Mouse (Mus musculus): ENCODE measurements around the gene Amz1.

Amz1 gene

DNA sequence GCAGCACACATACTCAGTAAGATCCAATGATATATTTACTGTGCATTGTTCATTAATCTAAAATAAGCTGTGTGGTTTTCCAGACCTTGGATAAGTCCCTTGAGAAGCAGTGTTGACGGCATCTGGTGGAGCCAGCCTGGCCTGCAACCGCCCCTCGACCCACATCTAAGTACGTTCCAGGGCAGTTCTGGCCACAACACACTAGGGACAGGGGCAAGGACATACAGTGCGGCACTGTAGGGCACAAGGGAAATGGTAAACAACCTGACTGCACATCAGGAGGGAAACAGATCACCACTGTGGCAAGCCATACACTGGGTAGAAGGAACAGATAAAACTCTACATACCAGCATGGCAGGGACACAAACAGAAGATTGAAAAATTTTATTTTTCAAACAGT is 77.9 kb downstream of the Amz1 start:
- no peak for DNase-seq (ENCODE audit: inconsistent ontology term)

DNA sequence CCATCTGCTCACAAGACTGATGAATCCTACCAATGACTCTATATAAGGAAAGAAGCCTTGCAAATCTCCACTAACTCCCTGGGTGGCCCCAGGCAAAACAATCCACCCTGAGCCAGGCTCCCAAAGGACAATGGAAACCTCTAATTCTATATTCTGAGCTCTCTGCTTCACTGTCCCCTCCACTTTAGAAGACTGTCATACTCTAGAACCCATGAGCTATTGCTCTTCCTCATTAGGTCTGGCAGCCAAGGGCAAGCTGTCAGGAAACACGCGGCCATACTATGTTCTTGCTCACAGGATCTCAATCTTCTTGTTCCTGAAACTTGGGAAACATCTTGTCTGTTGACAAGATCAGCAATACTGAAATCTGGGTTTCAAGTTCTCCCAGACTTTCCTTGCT is 82.3 kb downstream of the Amz1 start:
- DNase-seq (ENCODE audit: inconsistent ontology term) = no peak

DNA sequence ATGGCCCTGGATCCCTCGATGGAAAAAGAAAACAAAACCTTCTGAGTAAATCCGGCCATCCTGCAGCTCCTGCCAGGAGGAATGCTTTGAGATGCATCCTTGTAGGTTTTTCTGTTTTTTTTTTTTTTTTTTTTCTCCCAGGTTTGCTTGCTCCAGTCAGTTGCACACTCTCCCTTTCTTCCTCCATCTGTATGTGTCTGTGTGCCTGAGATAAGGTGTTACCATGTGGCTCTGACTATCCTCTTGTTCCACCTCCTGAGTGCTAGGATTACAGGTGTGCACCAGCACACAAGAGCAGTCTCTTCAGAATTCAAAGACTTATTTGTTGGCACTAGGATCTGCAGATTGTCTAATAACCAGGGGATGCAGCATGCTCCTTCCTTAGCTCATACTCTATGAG is 83.0 kb downstream of the Amz1 start:
- no peak for DNase-seq (ENCODE audit: inconsistent ontology term)
